Mouse (Mus musculus) hindbrain, embryonic 16.5 days (tissue): ENCODE results near the gene Tigd3. TPM values are rescaled to one million over a fixed set of nuclear protein-coding genes. Genes with fewer than 3 reads are reported as not detected.
A peak's percentile ranks its signal among the peaks of the same experiment; 100 is the strongest.

Experiments
- ATAC-seq: fragments of 200-750 bp; cut with Nextera tagmentation; 2 replicates; pipeline ENCODE4 v1.8.0; 2017; ENCODE audit warnings: moderate TSS enrichment, moderate library complexity
- H3K27ac ChIP-seq: fragments of 300-500 bp; sonication (generic); 2 replicates; pipeline ENCODE4 v1.5.1; 2014; ENCODE audit warnings: low read depth, mild to moderate bottlenecking, control low read depth, low read length, moderate library complexity
- H3K27me3 ChIP-seq: fragments of 300-500 bp; sonication (generic); replicated peaks from 2 replicates; pipeline ENCODE4 v1.6.1; 2014; ENCODE audit warnings: low read length; ENCODE audit not compliant: control insufficient read depth, insufficient read depth
- H3K36me3 ChIP-seq: fragments of 300-500 bp; sonication (generic); 2 replicates; pipeline ENCODE4 v1.6.1; 2014; ENCODE audit warnings: mild to moderate bottlenecking, low read length, moderate library complexity, mixed read lengths; ENCODE audit not compliant: control insufficient read depth, insufficient read depth
- H3K4me1 ChIP-seq: fragments of 300-500 bp; sonication (generic); 2 replicates; pipeline ENCODE4 v1.6.1; 2014; ENCODE audit warnings: low read depth, low read length; ENCODE audit not compliant: control insufficient read depth, insufficient read depth
- H3K4me2 ChIP-seq: fragments of 300-500 bp; sonication (generic); 2 replicates; pipeline ENCODE4 v1.6.1; 2014; ENCODE audit warnings: mild to moderate bottlenecking, low read length, control low read depth, moderate library complexity
- H3K4me3 ChIP-seq: fragments of 300-500 bp; sonication (generic); 2 replicates; pipeline ENCODE4 v1.5.1; 2014; ENCODE audit warnings: mild to moderate bottlenecking, low read length, control low read depth, moderate library complexity
- H3K9ac ChIP-seq: fragments of 300-500 bp; sonication (generic); 2 replicates; pipeline ENCODE4 v1.6.1; 2014; ENCODE audit warnings: low read depth, mild to moderate bottlenecking, control low read depth, low read length, moderate library complexity
- H3K9me3 ChIP-seq: fragments of 300-500 bp; sonication (generic); 2 replicates; pipeline ENCODE4 v1.6.1; 2014; ENCODE audit warnings: mild to moderate bottlenecking, low read length, moderate library complexity; ENCODE audit not compliant: control insufficient read depth
- WGBS: fragments of 180-500 bp; shearing (Covaris S2); extraction: QIAGEN DNeasy Blood & Tissue Kit; methylation state at CpG from one replicate; pipeline ENCODE4 v1.1.7; 2014; 5-methylcytosine and 5-hydroxymethylcytosine counted together
- polyA plus RNA-seq: library from polyadenylated mRNA; unstranded; fragments of >200 nt; fragmentation: Nextera tagmentation; extraction: Ambion mirVana; gene quantifications from 2 replicates; pipeline ENCODE4 v1.2.1, GENCODE M21; 2015

Gene Tigd3
- polyA plus RNA-seq = 10.0 and 10.2 TPM in 2 replicates

- Histone ChIP-seq H3K27me3 (no peaks in the 10 kb centered on the region), H3K4me3 (peak within 1 kb of the TSS; percentile 61), H3K36me3 (peaks cover 14% of the 10 kb centered on the region), H3K27ac (peak within 1 kb of the TSS; percentile 79), H3K4me2 (peak within 1 kb of the TSS; percentile 68), H3K9me3 (no peaks in the 10 kb centered on the region), H3K9ac (peak within 1 kb of the TSS; percentile 88), H3K4me1 (peaks cover 20% of the 10 kb centered on the region)
- ATAC-seq = peak; percentile 99
- WGBS = 8% methylated on average over 18 of the region's 36 CpGs
Observed at GRCm38 (mm10) chr19:5894002-5894678, at the start of gene Tigd3. Gene Tigd3 (minus strand): TSS chr19:5894149.

DNA sequence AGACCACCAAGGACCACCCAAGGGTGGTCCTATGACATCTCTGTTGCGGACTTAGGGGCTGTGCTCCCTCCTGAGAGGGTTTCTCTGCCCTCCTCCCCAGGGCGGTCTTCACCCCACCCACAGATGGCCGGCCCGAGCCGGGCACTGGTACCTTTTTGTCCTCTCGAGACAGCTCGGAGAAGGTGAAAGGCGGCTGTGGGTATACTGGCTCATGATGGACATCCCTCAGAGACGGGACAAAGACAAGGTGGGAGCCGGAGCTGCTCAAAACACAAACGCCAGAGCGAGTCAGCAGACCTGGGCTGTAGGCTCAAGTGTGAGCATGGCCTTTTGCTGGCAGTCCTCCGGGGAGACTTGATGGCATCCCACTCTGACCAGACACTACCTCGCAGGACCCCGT is 49.5 kb upstream of the Tigd3 start:
- H3K4me3 ChIP-seq = no peak overlapping the region
- H3K4me1 ChIP-seq = peaks cover 9% of the 10 kb centered on the region
- ATAC-seq = no peak
- no peak overlapping the region for H3K27ac ChIP-seq
- no peaks in the 10 kb centered on the region for H3K36me3 ChIP-seq
- WGBS = 91% methylated on average over 15 of the region's 15 CpGs
- H3K4me2 ChIP-seq = no peak overlapping the region
- H3K9ac ChIP-seq = no peak overlapping the region
- H3K9me3 ChIP-seq = no peaks in the 10 kb centered on the region
- H3K27me3 ChIP-seq = no peaks in the 10 kb centered on the region

DNA sequence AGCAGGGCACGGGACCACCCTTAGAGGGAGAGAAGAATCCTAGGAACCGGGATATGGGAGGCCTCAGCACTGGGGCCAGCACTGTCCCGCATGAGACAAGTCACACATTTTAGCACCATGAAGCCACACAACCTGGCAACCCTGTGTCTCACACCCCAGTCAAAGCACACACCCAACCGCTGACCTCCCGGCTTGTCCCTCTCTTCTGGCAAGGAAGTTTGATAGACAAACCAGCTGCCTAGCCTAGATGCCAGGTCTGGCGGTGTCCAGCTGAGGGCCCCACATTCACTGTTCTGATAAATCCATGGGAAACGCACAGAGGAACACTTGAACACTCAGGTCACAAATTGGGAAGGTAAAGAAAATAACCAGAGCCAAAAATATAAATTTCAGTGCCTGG is 48.6 kb upstream of the Tigd3 start:
- ATAC-seq = no peak
- no peaks in the 10 kb centered on the region for H3K36me3 ChIP-seq
- WGBS = 86% methylated on average over 7 of the region's 7 CpGs
- no peak overlapping the region for H3K4me3 ChIP-seq
- no peak overlapping the region for H3K9ac ChIP-seq
- no peaks in the 10 kb centered on the region for H3K9me3 ChIP-seq
- peaks cover 16% of the 10 kb centered on the region for H3K4me1 ChIP-seq
- H3K4me2 ChIP-seq = no peak overlapping the region
- H3K27ac ChIP-seq = no peak overlapping the region
- H3K27me3 ChIP-seq = no peaks in the 10 kb centered on the region

GRCm38 (mm10) chr19:5940656-5941055 is 46.7 kb upstream of the Tigd3 start:
- WGBS = 86% methylated on average over 10 of the region's 10 CpGs
- H3K9ac ChIP-seq = no peak overlapping the region

GRCm38 (mm10) chr19:5940173-5940572 is 46.2 kb upstream of the Tigd3 start:
- no peaks in the 10 kb centered on the region for H3K36me3 ChIP-seq
- H3K27me3 ChIP-seq = no peaks in the 10 kb centered on the region
- no peak overlapping the region for H3K9ac ChIP-seq
- 54% methylated on average over 4 of the region's 4 CpGs for WGBS
- H3K4me2 ChIP-seq = no peak overlapping the region
- ATAC-seq = peak; percentile 61
- peak overlapping the region; percentile 67 for H3K27ac ChIP-seq
- no peak overlapping the region for H3K4me3 ChIP-seq
- H3K9me3 ChIP-seq = no peaks in the 10 kb centered on the region
- H3K4me1 ChIP-seq = peaks cover 19% of the 10 kb centered on the region

More at GRCm38 (mm10) chr19:5940656-5941055, 46.7 kb upstream of the Tigd3 start:
- H3K4me1 ChIP-seq = peaks cover 21% of the 10 kb centered on the region
- H3K27ac ChIP-seq = peak overlapping the region; percentile 37
- H3K27me3 ChIP-seq = no peaks in the 10 kb centered on the region
- ATAC-seq = no peak
- H3K9me3 ChIP-seq = no peaks in the 10 kb centered on the region
- no peak overlapping the region for H3K4me2 ChIP-seq
- no peak overlapping the region for H3K4me3 ChIP-seq
- no peaks in the 10 kb centered on the region for H3K36me3 ChIP-seq

- Histone ChIP-seq H3K4me2 (no peak overlapping the region), H3K4me3 (no peak overlapping the region), H3K36me3 (no peaks in the 10 kb centered on the region), H3K9me3 (no peaks in the 10 kb centered on the region), H3K4me1 (peaks cover 19% of the 10 kb centered on the region), H3K27ac (peak overlapping the region; percentile 67), H3K9ac (no peak overlapping the region), H3K27me3 (no peaks in the 10 kb centered on the region)
- ATAC-seq = no peak
- whole genome bisulfite sequencing = 54% methylated on average over 5 of the region's 5 CpGs
Observed at GRCm38 (mm10) chr19:5939715-5940114, 45.8 kb upstream of the Tigd3 start.

- H3K9ac ChIP-seq = no peak overlapping the region
- no peak overlapping the region for H3K4me2 ChIP-seq
- H3K4me3 ChIP-seq = no peak overlapping the region
- no peaks in the 10 kb centered on the region for H3K27me3 ChIP-seq
- H3K9me3 ChIP-seq = no peaks in the 10 kb centered on the region
- no peak for ATAC-seq
- peaks cover 19% of the 10 kb centered on the region for H3K4me1 ChIP-seq
- no peak overlapping the region for H3K27ac ChIP-seq
- H3K36me3 ChIP-seq = no peaks in the 10 kb centered on the region
- WGBS = 91% methylated on average over 6 of the region's 6 CpGs
Observed at GRCm38 (mm10) chr19:5938516-5938915, 44.6 kb upstream of the Tigd3 start.

GRCm38 (mm10) chr19:5937836-5938406 is 44.0 kb upstream of the Tigd3 start:
- H3K9ac ChIP-seq = no peak overlapping the region
- WGBS = 18% methylated on average over 14 of the region's 14 CpGs

GRCm38 (mm10) chr19:5937095-5937835 is 43.3 kb upstream of the Tigd3 start:
- peak overlapping the region; percentile 51; the same call in 1 of the 2 replicates for H3K4me2 ChIP-seq
- no peaks in the 10 kb centered on the region for H3K9me3 ChIP-seq
- no peak overlapping the region for H3K4me3 ChIP-seq
- H3K27me3 ChIP-seq = no peaks in the 10 kb centered on the region
- no peak overlapping the region; the same call in 1 of the 2 replicates for H3K9ac ChIP-seq
- H3K36me3 ChIP-seq = no peaks in the 10 kb centered on the region
- 46% methylated on average over 21 of the region's 21 CpGs for WGBS
- peaks cover 19% of the 10 kb centered on the region for H3K4me1 ChIP-seq
- H3K27ac ChIP-seq = peak overlapping the region; percentile 77
- ATAC-seq = no peak

More at GRCm38 (mm10) chr19:5937836-5938406, 44.0 kb upstream of the Tigd3 start:
- H3K4me1 ChIP-seq = peaks cover 19% of the 10 kb centered on the region
- H3K4me3 ChIP-seq = 0 out of 2 replicates have a peak overlapping the region, but pooled peaks have one; percentile 8
- ATAC-seq = peak; percentile 77
- H3K36me3 ChIP-seq = no peaks in the 10 kb centered on the region
- peak overlapping the region; percentile 77 for H3K27ac ChIP-seq
- no peaks in the 10 kb centered on the region for H3K27me3 ChIP-seq
- H3K9me3 ChIP-seq = no peaks in the 10 kb centered on the region
- peak overlapping the region; percentile 51 for H3K4me2 ChIP-seq
